Mouse (Mus musculus) hindbrain, embryonic 10.5 days (tissue): ENCODE results near the gene Treh. TPM values are rescaled to one million over a fixed set of nuclear protein-coding genes. Genes with fewer than 3 reads are reported as not detected.

Experiments used
- DNase-seq: peaks from one replicate; pipeline ENCODE4 v3.0.0-alpha.2; 2017; ENCODE audit warnings: low spot score
- H3K27ac ChIP-seq: fragments of 300-500 bp; sonication (generic); 2 replicates; pipeline ENCODE4 v1.5.1; 2016; ENCODE audit warnings: mild to moderate bottlenecking, moderate library complexity
- H3K27me3 ChIP-seq: fragments of 300-500 bp; sonication (generic); 2 replicates; pipeline ENCODE4 v1.6.1; 2016; ENCODE audit warnings: mild to moderate bottlenecking; ENCODE audit not compliant: poor library complexity, insufficient read depth, severe bottlenecking
- H3K36me3 ChIP-seq: fragments of 300-500 bp; sonication (generic); 2 replicates; pipeline ENCODE4 v1.6.1; 2016; ENCODE audit warnings: mild to moderate bottlenecking, moderate library complexity
- H3K4me1 ChIP-seq: fragments of 300-500 bp; sonication (generic); replicated peaks from 2 replicates; pipeline ENCODE4 v1.6.1; 2016; ENCODE audit warnings: mild to moderate bottlenecking
- H3K4me3 ChIP-seq: fragments of 300-500 bp; sonication (generic); 2 replicates; pipeline ENCODE4 v1.5.1; 2016; ENCODE audit warnings: mild to moderate bottlenecking, moderate library complexity
- H3K9me3 ChIP-seq: fragments of 300-500 bp; sonication (generic); 2 replicates; pipeline ENCODE4 v1.6.1; 2016; ENCODE audit warnings: mild to moderate bottlenecking, moderate library complexity
- WGBS: fragments of 180-500 bp; shearing (Covaris S2); methylation state at CpG from one replicate; pipeline ENCODE4 v1.1.7; 2016; 5-methylcytosine and 5-hydroxymethylcytosine counted together
- polyA plus RNA-seq: library from polyadenylated mRNA; unstranded; fragments of >200 nt; fragmentation: Nextera tagmentation; extraction: Ambion mirVana; gene quantifications from 2 replicates; pipeline ENCODE4 v1.2.1, GENCODE M21; 2016

Treh gene
- polyA plus RNA-seq, 1 experiment from 2014 or later = not detected

DNA sequence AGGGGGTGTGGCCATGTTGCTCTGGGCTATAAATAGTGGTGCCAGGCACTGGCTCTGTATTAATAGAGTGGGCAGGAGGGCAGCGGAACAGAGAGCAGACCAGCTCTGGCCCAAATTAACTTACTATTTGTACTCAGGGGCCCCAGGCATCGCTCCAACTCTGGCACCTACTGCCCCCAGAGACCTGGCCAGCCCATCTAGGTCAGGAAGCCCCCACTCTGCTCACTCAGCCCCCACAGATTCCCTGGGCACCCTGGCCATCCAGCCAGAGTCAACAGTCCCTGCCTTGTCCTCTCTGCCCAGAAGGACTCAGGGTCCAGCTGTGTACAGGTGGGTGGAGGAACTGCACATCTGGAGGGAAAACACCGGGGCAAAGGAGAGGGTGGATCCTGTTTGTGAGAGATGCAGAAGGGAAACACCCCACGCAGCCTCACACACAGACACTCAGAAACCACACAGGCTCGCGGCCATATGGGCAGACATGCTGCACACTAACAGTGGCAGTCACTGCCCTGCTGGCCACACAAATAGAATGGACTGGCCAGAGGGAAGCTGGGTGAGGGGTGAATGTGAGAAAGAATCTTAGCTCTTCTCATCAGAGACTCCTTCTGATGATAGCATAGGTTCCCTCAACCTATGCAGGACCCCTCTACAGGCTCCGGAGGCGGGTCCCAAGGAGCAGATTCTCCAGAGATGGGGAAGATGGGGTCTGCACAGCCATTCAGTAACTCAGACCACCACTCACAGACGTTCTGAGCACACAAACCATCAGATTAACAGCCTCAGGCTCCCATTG, 47.5 kb downstream of the Treh start:
- 31% methylated on average over 9 of the region's 9 CpGs for WGBS
- Histone ChIP-seq H3K9me3 (no peaks in the 10 kb centered on the region), H3K4me1 (peaks cover 78% of the 10 kb centered on the region), H3K27ac (peak overlapping the region; percentile 96), H3K27me3 (no peaks in the 10 kb centered on the region), H3K4me3 (peak overlapping the region; percentile 87), H3K36me3 (peaks cover 29% of the 10 kb centered on the region)
- no peak for DNase-seq

- Histone ChIP-seq H3K36me3 (peaks cover 21% of the 10 kb centered on the region), H3K4me3 (peak overlapping the region; percentile 87), H3K27me3 (no peaks in the 10 kb centered on the region), H3K4me1 (peaks cover 85% of the 10 kb centered on the region), H3K27ac (peak overlapping the region; percentile 96), H3K9me3 (no peaks in the 10 kb centered on the region)
- under 1% methylated on average over 40 of the region's 40 CpGs for WGBS
- DNase-seq = peak; percentile 88
These were observed 48.3 kb downstream of the Treh start for GRCm38 (mm10) chr9:44721154-44721876.

DNA sequence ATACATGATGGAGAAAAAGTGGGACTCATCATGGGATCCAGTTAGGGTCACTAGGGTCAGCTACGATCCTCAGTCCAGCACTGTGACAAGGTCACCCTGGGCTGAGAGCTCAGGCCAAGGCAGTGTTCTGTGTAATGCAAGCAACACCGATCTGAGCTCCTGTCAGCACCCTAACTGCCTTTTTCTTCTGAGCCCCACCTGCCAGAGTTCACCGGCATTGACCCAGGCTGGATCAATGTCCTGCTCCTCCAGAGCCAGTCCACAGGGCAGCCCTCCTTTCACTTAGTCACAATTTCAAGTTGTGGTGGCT, 48.8 kb downstream of the Treh start:
- H3K9me3 ChIP-seq = no peaks in the 10 kb centered on the region
- peak overlapping the region; percentile 96 for H3K27ac ChIP-seq
- H3K27me3 ChIP-seq = no peaks in the 10 kb centered on the region
- peaks cover 90% of the 10 kb centered on the region for H3K4me1 ChIP-seq
- 78% methylated on average over 3 of the region's 3 CpGs for WGBS
- no peak for DNase-seq
- peak overlapping the region; percentile 87 for H3K4me3 ChIP-seq
- H3K36me3 ChIP-seq = peaks cover 16% of the 10 kb centered on the region

GRCm38 (mm10) chr9:44722575-44722974, 49.5 kb downstream of the Treh start:
- H3K4me3 ChIP-seq = no peak overlapping the region
- H3K36me3 ChIP-seq = peaks cover 9% of the 10 kb centered on the region
- H3K4me1 ChIP-seq = peaks cover 90% of the 10 kb centered on the region
- no peaks in the 10 kb centered on the region for H3K27me3 ChIP-seq
- peak overlapping the region; percentile 96 for H3K27ac ChIP-seq
- WGBS = 71% methylated on average over 7 of the region's 7 CpGs
- H3K9me3 ChIP-seq = no peaks in the 10 kb centered on the region
- no peak for DNase-seq

DNA sequence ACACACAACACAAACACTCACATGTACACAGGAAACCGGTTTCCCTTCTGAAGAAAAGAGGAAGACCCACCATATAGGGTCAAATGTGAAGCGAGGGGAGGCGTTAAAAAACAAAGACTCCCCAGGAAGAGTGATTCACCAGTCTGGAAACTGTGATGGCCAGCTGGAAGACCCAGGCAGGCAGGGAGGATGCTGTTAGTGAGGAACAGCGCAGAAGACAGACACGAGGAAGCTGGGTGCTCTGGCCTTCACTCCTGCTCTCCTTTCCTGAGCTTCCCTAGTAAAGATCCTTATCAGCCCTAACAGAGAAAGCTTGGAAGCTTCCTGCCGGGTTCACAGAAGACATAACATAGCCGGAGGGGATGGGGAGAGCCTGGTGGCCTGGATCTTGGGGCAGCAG, 50.0 kb downstream of the Treh start:
- Histone ChIP-seq H3K36me3 (peaks cover 4% of the 10 kb centered on the region), H3K27me3 (no peaks in the 10 kb centered on the region), H3K4me1 (peaks cover 90% of the 10 kb centered on the region), H3K4me3 (peak overlapping the region; percentile 5; the same call in 1 of the 2 replicates), H3K9me3 (no peaks in the 10 kb centered on the region), H3K27ac (peak overlapping the region; percentile 73)
- 36% methylated on average over 7 of the region's 7 CpGs for WGBS
- DNase-seq = no peak

- Histone ChIP-seq H3K9me3 (no peaks in the 10 kb centered on the region), H3K27me3 (no peaks in the 10 kb centered on the region), H3K36me3 (no peaks in the 10 kb centered on the region), H3K4me3 (peak overlapping the region; percentile 5; the same call in 1 of the 2 replicates), H3K4me1 (peaks cover 94% of the 10 kb centered on the region), H3K27ac (peak overlapping the region; percentile 73)
- 74% methylated on average over 11 of the region's 11 CpGs for WGBS
- no peak for DNase-seq
These were observed 50.5 kb downstream of the Treh start for GRCm38 (mm10) chr9:44723521-44724041.

GRCm38 (mm10) chr9:44724223-44724622, 51.2 kb downstream of the Treh start:
- peak overlapping the region; percentile 73 for H3K27ac ChIP-seq
- no peaks in the 10 kb centered on the region for H3K27me3 ChIP-seq
- no peak overlapping the region for H3K4me3 ChIP-seq
- no peak for DNase-seq
- 31% methylated on average over 6 of the region's 6 CpGs for WGBS
- H3K9me3 ChIP-seq = no peaks in the 10 kb centered on the region
- H3K36me3 ChIP-seq = no peaks in the 10 kb centered on the region
- H3K4me1 ChIP-seq = peaks cover 96% of the 10 kb centered on the region

GRCm38 (mm10) chr9:44724665-44725064, 51.6 kb downstream of the Treh start:
- Histone ChIP-seq H3K36me3 (no peaks in the 10 kb centered on the region), H3K27ac (peak overlapping the region; percentile 73), H3K27me3 (no peaks in the 10 kb centered on the region), H3K4me3 (no peak overlapping the region), H3K9me3 (no peaks in the 10 kb centered on the region), H3K4me1 (peaks cover 92% of the 10 kb centered on the region)
- WGBS = 40% methylated on average over 2 of the region's 2 CpGs
- DNase-seq = no peak

DNA sequence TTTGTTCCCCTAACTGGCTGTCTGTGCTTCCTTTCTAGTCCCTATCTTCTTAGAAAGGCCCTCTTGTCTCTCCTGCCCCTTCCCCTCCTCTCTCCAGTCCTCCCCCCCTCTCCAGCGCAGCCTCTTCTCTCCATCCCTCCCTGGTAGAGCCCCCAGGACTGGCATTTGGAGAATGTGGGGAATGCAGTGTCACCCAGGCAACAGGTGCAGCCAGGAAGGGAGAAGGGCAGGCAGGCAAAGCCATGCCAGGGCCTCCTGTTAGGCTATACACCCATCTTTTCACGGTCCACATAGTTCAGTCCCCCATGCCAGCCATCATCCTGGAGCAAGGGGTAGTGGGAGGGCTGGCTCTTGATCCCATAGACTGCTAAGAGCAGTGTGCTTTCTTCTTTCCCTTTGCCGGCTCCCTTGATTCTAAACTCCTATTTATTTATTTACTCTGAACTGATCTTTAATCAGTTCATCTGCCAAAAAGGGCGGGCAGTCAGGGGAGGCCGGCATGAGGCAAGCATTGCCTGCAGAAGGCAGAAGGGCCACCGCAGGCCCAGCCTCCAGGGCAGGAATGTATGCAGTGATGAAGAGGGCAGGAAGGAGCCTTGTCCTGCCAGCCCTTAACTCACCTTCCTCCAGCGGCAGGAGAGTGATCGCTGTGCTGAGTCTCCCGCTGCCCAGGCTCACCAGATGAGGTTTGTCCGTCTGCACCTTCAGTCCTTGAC, 53.6 kb downstream of the Treh start:
- no peaks in the 10 kb centered on the region for H3K36me3 ChIP-seq
- peak overlapping the region; percentile 73 for H3K27ac ChIP-seq
- 44% methylated on average over 10 of the region's 10 CpGs for WGBS
- no peak for DNase-seq
- peaks cover 74% of the 10 kb centered on the region for H3K4me1 ChIP-seq
- H3K9me3 ChIP-seq = no peaks in the 10 kb centered on the region
- 0 out of 2 replicates have a peak overlapping the region, but pooled peaks have one; percentile 7 for H3K4me3 ChIP-seq
- H3K27me3 ChIP-seq = no peaks in the 10 kb centered on the region

- Histone ChIP-seq H3K9me3 (no peaks in the 10 kb centered on the region), H3K36me3 (no peaks in the 10 kb centered on the region), H3K4me3 (no peak overlapping the region), H3K27ac (peak overlapping the region; percentile 73), H3K27me3 (peaks cover 6% of the 10 kb centered on the region), H3K4me1 (peaks cover 69% of the 10 kb centered on the region)
- WGBS = 63% methylated on average over 5 of the region's 5 CpGs
- no peak for DNase-seq
These were observed 54.4 kb downstream of the Treh start for GRCm38 (mm10) chr9:44727441-44727840.

DNA sequence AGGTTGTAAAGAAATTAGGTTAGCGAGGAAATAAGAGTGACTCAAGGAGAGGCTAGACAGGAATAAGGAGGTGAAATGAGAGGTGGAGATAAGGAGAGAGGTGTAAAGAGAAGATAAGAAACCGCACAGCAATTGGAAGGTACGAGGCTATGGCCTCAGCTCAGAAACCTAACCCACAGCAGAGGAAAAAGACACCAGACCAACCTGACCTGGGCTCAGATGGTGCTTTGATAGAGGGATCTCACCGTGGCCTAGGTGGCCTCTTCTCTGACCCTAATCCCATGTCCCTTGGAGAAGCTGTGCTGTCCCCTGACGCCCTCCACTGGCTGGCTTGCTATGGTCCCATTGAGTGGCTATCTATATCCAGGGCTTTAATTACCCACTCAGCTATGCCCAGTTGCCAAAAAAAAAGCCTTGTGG, 59.1 kb downstream of the Treh start:
- DNase-seq = no peak
- 75% methylated on average over 5 of the region's 5 CpGs for WGBS
- peaks cover 63% of the 10 kb centered on the region for H3K4me1 ChIP-seq
- H3K27ac ChIP-seq = no peak overlapping the region
- no peak overlapping the region for H3K4me3 ChIP-seq
- no peaks in the 10 kb centered on the region for H3K36me3 ChIP-seq
- no peaks in the 10 kb centered on the region for H3K9me3 ChIP-seq
- peaks cover 31% of the 10 kb centered on the region for H3K27me3 ChIP-seq

DNA sequence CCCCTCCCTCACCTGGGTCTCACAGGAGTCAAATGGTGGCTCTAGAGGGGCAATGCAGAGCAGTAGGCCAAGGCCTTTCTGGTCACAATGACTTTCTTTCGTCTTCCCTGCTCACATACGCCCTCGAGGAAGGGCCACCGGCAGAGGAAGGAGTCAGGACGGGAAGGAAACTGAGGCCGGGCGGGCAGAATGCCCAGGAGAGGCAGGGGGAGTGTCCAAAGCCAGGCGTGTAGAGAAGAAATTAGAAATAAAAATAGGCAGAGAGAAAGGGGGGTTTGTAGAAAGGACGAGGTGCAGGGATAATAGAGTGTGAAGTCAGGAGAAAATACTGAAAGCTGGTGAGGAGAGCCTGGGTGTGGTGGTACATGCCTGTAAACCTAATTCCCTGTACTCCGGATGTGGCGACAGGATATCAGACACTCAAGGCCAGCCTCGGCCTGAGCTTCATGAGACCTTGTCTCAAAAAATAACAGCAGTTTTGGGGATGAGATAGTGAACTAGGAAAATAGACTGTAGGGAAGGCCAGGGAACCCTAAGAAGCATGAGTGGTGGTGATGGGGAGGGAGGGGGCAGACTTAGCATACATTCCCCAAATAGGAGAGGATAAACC, 60.0 kb downstream of the Treh start:
- 48% methylated on average over 12 of the region's 12 CpGs for WGBS
- peak overlapping the region; percentile 89 for H3K27ac ChIP-seq
- peak overlapping the region; percentile 74 for H3K4me3 ChIP-seq

More for the DNA sequence above, 60.0 kb downstream of the Treh start:
- Histone ChIP-seq H3K9me3 (no peaks in the 10 kb centered on the region), H3K27me3 (peaks cover 31% of the 10 kb centered on the region), H3K4me1 (peaks cover 61% of the 10 kb centered on the region), H3K36me3 (no peaks in the 10 kb centered on the region)
- no peak for DNase-seq
